Mouse (Mus musculus) urinary bladder, postnatal 14 days (tissue): ENCODE results near the gene Ift52.
A peak's percentile ranks its signal among the peaks of the same experiment; 100 is the strongest.
"Not testable (repeated sequence)": the region's sequence is repeated elsewhere in the genome, so short reads cannot be mapped to it uniquely, and the experiment has no call there.

ENCODE experiments used
- DNase-seq: peaks from one replicate; pipeline ENCODE4 v3.0.0; 2021; ENCODE audit warnings: low spot score

Ift52 gene

DNA sequence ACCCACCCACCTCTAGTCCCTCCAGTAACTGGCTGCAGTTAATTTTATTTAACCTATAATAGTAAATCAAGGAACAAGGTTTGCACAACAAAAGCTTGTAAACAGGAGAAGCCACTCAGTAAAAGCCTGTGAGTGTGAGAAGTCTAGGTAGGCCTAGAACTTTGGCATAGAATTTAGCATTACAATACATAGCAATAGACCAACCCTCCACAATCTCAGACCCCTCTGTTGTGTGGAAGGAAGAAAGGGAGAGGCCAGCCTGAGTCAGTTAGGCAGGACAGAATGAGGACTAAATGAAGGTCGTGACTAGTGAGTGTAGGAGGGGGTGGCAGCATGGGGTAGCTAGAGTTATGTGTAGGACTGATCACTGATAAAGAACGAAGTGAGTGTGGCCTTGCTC is 14.6 kb downstream of the Ift52 start:
- no peak for DNase-seq

DNA sequence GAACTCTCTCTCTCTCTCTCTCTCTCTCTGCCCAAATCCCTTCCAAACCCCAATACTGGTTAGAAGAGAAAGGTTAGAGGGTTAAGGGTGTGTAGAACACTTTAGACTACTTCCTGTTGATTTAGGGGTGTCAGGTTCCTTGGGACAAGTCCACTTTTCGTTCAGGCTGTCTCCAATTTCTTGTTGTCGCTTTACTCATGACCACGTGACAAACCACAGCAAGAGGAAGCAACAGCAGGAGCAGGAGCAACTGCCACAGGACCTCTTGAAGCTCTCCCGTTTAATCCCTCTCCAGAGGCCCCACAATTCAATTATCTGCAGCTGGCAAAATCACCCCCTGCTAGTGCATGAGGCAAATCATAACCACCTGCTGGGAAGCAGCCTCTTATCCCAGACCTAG is 15.5 kb downstream of the Ift52 start:
- DNase-seq = no peak

DNA sequence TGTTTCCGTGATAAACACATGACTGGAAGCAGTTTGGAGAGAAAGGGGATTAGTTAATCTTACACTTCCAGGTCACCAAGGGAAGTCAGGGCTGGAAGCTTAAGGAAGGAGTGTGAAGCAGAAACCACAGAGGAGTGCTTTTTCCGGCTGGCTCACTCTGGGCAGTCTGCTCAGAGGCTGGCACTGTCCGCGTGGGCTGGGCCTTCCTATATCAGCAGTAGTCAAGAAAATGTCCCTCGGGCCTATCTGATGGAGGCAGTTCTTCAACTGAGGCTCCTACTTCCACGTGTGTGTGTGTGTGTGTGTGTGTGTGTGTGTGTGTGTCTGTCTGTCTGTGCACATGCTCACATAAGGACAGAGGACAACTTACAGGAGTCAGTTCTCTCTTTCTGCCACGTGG is 22.8 kb downstream of the Ift52 start:
- DNase-seq = no peak

DNA sequence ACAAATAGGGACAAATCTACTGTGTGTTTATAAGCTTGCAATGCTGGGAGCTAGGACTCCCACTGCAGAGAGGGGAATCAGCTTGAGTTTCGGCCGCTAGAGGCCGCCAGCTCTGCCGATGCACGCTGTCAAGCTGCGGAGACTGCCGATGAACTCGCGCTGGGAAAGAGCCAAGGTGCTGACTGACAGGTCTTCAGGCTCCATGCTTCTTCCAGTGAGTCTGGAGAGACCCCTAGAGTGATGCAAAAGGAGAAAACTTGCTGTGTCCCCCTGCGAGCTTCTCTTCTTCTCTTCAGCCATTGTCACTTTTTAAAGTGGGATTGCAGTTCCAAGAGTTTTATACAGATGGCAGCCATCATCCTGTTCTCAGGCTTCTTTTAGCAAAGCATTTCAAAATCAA is 31.0 kb downstream of the Ift52 start:
- peak; percentile 69 for DNase-seq

DNA sequence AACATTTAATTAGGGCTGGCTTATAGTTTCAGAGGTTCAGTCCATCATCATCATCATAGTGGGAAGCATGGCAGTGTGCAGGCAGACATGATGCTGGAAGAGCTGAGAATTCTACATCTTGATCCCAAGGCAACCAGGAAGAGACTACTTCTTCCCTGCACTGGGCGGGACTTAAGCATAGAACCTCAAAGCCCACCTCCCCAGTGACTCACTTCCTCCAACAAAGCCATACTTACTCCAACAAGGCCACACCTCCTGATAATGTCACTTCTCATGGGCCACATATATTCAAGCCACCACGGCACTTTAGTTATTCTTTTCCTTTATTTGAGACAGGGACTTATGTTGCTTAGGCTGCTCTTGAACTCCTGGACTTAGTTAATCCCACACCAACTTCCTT is 32.0 kb downstream of the Ift52 start:
- no peak for DNase-seq

DNA sequence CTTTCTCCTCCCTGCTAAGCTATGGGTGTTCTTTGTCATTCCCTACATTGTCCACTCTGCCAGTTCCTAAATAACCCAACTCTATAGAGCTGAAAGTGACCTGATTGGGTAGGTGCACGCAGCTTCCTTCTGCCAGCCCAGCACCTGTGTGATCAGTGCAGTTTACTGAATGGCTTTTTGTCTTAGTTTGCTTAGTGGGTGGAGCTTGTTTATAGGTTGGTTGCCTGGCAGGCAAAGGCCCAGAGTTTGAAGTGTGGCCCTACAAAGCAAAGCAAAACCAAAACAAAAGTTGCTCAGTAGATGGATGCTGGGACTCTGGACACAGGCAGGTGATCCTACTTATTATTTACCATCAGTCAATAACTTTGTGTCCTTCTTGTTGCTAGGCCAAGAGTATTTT is 34.5 kb downstream of the Ift52 start:
- DNase-seq = no peak

DNA sequence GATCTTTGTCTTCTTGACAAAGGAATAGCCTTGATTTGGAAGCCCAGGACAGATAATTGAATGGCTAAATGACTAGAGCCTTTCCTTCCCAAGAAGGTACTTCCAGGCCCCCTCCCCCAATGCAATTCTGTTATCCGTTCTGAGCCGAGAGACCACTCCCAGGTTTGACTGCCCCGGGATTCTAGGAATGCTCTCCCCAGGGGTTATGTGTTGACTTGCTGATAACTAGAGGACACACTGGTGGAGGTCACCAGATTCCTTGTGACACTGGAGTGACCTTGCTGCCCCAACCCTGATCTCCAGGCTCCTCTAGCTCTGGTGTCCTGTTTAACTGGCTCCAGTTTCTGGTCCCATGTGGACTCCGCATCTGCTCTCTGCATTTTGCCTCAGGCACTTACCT is 34.9 kb downstream of the Ift52 start:
- DNase-seq = no peak

DNA sequence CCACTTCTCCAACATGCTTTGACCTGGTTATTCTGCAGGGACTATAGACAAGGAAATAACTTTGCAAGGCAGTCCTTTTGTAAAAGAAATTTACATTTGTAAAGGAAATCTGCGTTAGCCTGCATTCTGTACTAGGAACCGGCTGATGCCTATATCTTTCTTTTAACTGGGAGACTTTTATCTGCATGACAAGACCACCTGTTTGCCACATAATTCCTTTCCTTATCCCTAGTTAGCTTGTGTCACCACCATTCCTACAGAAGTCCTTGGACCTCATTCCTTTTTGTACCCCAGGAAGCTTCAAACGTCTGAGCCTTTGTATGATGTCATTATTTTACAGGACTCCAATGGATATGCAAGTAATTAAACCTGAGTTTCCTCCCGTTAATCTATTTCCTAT is 35.7 kb downstream of the Ift52 start:
- no peak for DNase-seq

DNA sequence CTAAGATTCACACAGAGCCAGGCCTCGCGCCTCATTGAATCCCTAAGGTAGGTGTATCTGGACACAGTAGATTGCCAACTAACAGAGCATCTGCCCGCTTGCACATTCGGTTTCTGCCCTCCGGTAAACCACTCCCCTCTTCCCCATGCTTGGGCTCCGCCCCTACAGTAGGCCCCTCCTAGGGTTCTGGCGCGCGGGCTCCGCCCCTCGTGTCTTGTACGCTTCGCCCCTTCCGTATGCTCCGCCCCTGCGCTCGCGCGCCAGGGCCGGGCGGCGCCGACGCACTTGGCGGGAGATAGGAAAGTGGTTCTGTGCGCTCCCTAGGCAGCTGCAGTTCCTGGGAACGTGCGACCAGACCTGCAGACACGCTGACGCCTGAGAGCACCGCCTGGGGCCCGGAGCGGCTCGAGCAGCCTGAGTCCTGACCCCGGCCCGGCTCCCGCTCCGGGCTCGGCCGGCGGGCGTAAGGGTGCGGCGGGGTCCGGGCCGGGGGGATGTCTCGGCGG is 37.2 kb downstream of the Ift52 start, which contains the start of gene Mybl2:
TSS of gene Mybl2 (plus strand) at position 353 of the 506 bp plus-strand sequence.
- DNase-seq = peak; percentile 94

DNA sequence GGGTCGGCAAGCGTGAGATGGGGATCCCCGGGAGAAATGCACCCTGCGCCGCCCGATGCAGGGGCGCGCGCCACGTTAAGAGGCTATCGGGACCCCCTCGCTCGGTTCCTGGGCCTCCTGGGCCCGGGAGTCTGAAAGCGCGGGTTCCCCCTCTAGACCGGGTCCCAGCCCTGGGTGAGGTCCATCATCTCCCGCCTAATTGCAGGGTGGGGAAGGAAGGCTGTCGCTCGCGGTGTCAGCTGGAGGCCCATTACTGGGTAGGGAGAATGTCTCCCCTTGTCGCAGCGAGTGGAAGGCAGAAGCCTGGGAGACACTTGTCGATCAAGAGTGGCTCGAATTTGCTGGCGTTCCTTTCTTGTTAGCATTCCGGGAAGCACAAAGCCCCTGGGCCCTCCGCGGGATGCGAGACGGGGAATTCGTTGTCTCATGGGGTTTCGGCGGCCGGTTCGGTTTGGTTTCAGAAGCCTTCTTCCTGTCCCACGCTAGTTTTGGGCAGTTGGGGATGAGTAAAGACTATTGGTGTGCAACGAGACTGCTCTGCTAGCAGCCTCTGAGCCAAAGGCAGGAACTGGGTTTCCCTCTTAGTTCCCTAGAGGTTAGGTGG is 37.8 kb downstream of the Ift52 start:
- DNase-seq = no peak

DNA sequence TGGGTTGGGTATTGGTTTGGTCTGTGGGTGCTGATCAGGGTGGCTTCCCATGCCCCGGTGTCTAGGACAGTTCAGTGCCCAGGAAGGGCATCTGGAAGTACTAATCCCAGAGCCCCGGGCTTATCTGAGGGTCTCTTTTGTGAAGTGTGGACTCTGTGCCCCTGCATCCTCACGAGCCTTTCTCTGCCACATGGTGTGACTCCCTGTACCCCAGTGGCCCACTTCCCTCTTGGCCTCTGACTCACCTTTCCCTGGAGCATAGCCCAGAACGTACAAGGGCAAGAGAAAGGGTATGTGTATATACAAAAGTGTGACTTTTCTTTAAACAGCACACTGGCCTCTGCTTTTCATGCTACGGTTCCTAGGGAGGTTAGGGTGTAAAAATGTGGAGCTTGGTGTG is 38.6 kb downstream of the Ift52 start:
- DNase-seq = no peak

DNA sequence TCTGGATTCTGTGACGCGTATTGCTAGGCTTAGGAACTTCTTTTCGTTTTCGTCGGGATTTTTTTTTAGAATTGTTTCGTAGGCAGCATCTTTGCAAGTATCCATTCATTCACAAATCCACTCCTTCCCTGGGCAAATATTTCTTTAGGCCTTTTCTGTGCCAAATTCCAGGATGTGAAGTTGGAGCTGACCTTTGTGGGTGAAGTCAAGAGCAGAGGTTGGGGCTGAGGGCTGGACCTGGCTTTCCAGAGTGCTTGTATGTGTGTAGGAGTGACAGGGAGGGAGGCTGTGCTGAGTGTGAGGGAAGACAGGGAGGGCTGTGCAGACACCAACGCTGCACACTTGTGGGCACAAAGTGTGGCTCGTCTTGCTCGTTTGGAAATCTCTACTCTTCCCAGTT is 39.4 kb downstream of the Ift52 start:
- no peak for DNase-seq

DNA sequence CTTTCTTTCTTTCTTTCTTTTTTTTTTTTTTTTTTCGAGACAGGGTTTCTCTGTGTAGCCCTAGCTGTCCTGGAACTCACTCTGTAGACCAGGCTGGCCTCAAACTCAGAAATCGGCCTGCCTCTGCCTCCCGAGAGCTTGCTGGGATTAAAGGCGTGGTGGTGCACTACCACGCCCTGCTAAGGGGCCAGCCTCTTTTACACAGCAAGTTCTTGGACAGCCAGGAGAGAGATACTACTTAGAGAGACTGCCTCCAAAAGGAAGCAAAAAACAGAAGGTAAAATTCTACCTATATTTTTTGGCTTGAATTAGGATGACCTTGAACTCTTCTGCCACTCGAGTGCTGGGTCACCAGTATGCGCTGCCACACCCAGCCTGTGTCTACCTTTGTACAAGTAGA is 41.8 kb downstream of the Ift52 start:
- not testable (repeated sequence) for DNase-seq

DNA sequence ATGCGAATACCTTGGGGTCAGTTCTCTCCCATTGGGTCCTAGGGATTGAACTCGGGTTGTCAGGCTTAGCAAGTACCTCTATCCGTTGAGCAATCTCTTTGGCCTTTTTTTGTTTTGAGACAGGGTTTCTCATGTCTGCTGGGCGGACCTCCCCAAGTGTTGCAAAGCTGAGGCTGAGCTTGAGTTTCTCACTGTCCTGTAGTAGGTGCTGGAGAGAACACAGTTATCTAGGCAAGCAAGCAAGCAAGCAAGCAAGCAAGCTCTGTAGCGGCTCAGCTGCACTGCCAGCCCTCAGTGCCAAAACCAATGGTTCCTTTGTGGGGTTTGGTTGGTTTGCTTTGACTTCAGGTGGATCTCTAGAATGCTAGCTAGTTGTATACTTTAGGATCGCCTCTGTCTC is 43.5 kb downstream of the Ift52 start:
- no peak for DNase-seq

DNA sequence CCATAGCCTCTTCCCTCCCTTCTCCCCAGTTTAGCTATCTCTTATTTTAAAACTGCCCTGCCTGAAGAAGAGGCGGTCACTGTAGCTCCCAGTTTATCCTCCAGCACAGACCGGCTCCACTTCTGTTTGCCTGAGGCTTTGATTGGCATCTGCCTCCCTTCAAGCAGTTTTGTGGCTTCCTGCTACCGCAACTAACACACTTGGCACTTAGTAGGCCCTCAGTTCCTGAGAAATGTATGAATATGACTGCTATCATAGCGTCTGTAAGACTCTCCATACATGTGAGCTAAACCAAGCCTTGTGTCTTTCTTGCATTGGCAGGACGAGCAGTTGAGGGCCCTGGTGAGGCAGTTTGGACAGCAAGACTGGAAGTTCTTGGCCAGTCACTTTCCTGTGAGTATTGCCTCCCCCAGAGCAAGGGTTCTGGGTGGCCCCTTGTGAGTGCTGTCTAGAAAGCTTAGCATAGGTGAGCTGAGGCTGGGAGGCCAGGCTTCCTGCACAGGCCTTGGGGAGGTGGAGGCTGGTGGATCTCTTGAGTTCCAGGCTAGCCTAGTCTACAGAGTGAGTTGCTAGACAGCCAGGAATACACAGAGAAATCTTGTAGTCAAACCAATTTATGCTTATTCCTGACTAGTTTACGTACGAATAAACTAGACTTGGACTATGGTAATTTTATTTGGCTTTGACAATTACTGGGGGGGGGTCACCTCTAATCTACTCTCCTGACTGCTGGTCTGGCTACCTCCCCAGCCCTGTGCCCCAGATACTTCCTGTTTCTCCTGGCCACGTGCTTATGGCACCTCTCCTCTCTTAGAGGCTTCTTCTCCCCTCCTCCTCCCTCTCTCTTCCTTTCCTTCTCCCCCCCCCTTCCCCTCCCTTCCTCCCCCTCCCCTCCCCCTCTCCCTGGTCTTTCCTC is 44.3 kb downstream of the Ift52 start:
- DNase-seq = no peak

DNA sequence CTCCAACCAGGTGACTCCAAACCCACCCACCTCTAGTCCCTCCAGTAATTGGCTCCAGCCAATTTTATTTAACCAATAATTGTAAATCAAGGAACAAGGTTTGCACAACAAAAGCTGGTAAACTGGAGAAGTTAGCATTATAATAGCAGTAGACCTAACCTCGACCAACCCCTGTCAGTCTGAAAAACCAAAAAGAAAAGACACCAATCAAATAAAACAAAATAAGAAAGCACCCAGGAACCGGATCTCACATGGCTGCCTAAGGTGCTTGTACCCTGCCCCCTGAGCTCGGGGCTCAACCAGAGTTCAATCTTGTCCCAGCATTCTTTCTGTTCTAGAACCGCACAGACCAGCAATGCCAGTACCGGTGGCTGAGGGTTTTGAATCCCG is 45.0 kb downstream of the Ift52 start:
- no peak for DNase-seq

DNA sequence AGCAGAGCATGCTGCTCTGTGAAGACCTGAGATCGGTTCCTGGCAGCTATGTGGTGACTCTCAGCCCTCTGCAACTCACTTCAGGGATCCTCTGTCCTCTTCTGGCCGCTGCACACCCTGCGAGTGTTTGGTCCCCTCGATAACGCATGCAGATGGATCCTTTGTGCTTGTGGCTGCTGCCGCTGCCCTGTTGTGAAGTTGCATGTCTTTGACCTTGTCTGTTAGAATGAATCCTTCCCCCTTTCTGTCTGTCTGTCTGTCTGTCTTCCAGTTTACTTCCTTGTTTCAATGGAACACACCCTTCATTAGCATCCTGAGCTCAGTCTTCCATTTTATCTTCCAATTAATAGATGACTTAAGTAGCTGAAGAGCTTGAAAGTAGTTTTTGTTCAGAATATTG is 49.2 kb downstream of the Ift52 start:
- DNase-seq = no peak

DNA sequence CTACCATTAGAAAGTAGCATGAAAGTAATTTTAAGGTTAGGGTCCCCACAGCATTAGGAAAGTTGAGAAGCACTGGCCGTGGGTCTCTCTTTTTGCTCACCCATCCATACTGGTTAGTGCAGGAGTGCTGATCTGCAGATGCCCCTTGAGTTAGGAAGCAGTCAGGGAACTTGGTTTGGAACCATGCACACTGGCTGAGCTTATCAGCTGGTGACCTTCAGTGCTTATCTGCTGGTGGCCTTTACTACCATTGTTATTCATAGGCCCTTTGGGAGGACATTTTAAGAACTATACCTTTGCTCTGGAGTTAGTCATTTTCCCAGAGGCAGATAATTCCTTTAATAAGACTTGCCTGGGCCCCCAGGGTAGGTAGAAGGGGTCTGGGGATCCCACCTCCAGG is 50.1 kb downstream of the Ift52 start:
- no peak for DNase-seq

DNA sequence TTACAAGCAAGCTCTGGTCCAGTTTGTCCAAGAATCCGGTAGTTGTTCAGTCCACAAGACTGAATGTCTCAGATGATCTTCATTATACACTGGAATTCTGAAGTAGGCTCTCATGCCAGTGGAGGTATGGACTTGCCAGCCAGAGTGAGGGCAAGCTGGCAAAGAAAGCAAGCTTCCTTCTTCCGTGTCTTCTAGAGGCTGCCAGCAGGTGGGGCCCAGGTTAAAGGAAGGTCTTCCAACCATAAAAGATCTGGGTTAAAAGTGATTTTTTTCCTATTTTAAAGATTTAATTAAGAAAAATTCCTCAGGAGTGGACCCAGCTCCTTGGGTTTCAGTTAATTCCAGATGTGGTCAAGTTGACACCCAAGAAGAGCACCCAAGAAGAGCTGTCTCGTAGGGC is 53.1 kb downstream of the Ift52 start:
- no peak for DNase-seq

DNA sequence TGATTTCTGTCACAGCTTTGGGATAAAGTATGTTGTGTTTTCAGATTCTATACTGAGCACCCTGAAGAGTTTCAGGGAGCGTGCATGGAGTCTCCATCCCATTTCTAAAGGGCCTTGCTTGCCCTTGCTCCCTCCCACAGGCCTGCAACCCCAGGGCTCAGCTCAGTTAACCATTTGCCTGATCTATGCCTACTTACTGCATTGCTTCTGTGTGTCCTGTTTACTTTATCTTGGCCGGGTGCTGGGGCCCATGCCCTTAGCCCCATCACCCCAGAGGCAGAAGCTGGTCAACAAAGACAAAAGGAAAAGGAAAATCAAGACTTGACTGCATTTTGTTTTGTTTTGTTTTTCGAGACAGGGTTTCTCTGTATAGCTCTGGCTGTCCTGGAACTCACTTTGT is 54.4 kb downstream of the Ift52 start:
- DNase-seq = no peak

DNA sequence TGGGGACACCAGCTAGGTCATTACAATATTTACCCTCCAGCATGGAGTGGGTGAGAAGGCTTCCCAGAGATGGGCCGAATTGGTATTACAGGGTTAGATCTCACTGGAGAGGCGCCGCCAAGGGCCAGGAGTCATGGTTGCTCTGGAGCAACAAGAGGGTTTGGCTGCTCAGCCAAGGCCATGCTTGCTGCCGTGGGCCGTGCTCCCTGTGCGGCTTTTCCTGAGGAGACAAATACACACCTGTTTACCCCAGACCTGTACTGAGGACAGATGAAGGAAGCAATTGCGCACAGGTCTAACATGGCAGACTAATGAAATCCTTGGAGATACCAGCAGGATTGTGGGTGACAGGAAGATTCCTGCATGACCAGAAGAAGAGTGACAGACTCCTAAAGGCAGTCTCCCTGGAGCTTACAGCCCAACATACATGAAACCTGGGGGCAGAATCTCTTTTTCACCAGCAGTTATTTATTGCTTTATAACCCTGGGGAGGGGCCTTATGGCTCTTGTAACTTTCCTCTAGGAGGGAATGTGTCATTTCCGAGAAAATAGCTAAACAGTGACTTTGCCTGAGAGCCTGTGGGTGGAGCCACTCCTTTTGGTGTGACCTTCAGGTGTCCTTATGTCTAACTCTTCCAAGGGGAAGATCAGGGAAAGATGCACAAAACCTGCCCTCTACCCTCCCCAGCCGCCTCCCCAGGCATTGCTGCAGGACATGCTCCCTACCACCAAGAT is 56.0 kb downstream of the Ift52 start:
- DNase-seq = no peak

DNA sequence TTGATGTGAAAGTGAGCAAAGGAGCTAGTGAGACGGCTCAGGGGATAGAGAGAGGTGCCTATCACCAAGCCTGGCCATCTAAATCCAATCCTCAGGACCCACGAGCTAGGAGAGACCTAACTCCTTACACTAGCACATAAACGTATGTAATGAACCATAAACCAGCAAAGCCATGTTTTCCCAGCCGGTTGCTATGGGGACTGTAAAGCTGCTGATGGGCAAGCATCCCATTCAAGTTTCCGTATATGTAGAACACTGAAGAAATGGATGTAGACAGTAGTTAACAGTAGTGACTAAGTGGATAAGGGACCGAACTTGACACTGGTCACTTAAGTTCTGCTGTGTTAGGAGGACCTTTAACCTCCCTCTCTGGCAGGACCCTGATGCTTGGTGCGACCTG is 56.9 kb downstream of the Ift52 start:
- DNase-seq = no peak

DNA sequence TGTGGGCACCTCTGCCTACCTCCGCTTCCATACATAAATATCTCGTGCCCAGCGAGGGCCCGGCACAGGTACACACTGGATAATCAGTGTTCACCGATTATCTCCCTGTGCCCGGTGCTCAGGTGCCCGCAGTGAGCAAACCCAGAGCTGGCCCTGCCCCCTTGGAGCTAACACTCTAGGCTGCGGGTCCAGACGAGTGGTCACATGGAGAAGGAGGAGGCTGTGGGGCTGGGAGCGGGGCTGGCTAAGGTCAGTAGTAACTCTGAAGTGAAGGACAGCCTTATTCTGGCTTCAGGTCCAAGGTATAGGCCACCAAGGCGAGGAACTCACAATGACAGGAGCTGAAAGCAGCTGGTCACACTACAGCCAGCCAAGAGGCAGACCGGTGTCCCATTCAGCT is 57.7 kb downstream of the Ift52 start:
- DNase-seq = no peak
